Mouse (Mus musculus): ENCODE results near the gene Psmc3. TPM values are rescaled to one million over a fixed set of nuclear protein-coding genes. Genes with fewer than 3 reads are reported as not detected.

Psmc3 gene
- total RNA-seq, 2 experiments from 2014 or later = 223 to 225 TPM

- DNase-seq = no peak
Measured at GRCm38 (mm10) chr2:91113334-91113733, 59.5 kb downstream of the Psmc3 start.

GRCm38 (mm10) chr2:91113852-91114251 is 60.0 kb downstream of the Psmc3 start:
- DNase-seq = no peak

- peak; percentile 88 for DNase-seq
Measured at GRCm38 (mm10) chr2:91114781-91115577, 61.2 kb downstream of the Psmc3 start.

- DNase-seq = no peak
Measured at GRCm38 (mm10) chr2:91115578-91115970, 61.8 kb downstream of the Psmc3 start.

Other genes with a start within 250 kb of the Psmc3 start
- 100 to 1,000 TPM; 164 to 165 TPM for gene Mtch2, start 206.9 kb upstream of the Psmc3 start, total RNA-seq (2021)
- 1 to 10 TPM; 3.2 to 4.3 TPM for gene C1qtnf4, start 168.1 kb upstream of the Psmc3 start, total RNA-seq (2021)
- gene Kbtbd4, start 149.3 kb upstream of the Psmc3 start, total RNA-seq (2021) = 10 to 100 TPM; 12.1 to 15.4 TPM
- gene Ndufs3, start 149.2 kb upstream of the Psmc3 start, total RNA-seq (2021) = 100 to 1,000 TPM; 455 to 488 TPM
- gene Celf1, start 113.6 kb upstream of the Psmc3 start, total RNA-seq (2021) = 10 to 100 TPM; 39.5 to 54.5 TPM
- gene Rapsn, start 18.4 kb upstream of the Psmc3 start, total RNA-seq (2021) = 10 to 100 TPM; 23.1 to 26.0 TPM
- 10 to 100 TPM; 21.8 to 22.5 TPM for gene Slc39a13, start 16.4 kb downstream of the Psmc3 start, total RNA-seq (2021)
- gene Spi1, start 28.4 kb downstream of the Psmc3 start, total RNA-seq (2021) = 1 to 10 TPM in 1 of 2 experiments, under 1 TPM in 1; 0.95 to 1.6 TPM
- not detected for gene Mybpc3, start 64.1 kb downstream of the Psmc3 start, total RNA-seq (2021)
- 1 to 10 TPM; 3.6 to 3.9 TPM for gene Madd, start 129.8 kb downstream of the Psmc3 start, total RNA-seq (2021)
- 10 to 100 TPM; 15.6 to 16.7 TPM for gene Nr1h3, start 148.8 kb downstream of the Psmc3 start, total RNA-seq (2021)
- gene Acp2, start 148.9 kb downstream of the Psmc3 start, total RNA-seq (2021) = 10 to 100 TPM; 11.7 to 12.6 TPM
- 1 to 10 TPM; 2.2 to 2.6 TPM for gene Ddb2, start 183.0 kb downstream of the Psmc3 start, total RNA-seq (2021)
- 100 to 1,000 TPM; 265 to 364 TPM for gene Pacsin3, start 201.9 kb downstream of the Psmc3 start, total RNA-seq (2021)
- gene Arfgap2, start 211.0 kb downstream of the Psmc3 start, total RNA-seq (2021) = 100 to 1,000 TPM; 100 to 119 TPM